Mouse (Mus musculus) urinary bladder, postnatal 10 days (tissue): ENCODE results near the gene Cbr4.

Experiments
- DNase-seq: peaks from one replicate; pipeline ENCODE4 v3.0.0; 2022; ENCODE audit warnings: low spot score

The Cbr4 gene

DNA sequence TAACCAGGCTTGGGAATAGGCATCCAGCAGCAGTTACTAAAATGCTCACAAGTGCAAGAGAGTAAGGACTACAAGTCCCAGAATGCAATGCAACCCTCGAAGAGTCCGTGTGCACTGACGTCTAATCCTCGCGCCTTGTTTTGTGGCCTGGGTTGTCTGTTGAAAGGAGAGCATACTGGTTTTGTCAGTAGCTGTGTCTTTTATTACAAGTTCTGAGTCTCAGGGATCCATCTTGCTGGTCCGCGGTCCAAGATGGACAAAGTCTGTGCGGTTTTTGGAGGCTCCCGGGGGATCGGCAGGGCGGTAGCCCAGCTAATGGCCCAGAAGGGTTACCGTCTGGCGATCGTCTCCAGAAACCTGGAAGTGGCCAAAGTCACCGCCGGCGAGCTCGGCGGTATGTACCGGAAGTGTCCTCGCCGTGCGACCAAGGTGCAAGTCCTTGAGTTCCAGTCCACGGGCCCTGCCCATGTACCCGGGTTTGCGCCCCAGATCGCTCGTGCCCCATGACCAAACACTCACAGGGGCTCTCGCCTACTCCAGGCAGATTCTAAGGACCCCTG, at the start of gene Cbr4:
Gene Cbr4, plus strand, starts transcription at position 138 of the 560 bp plus-strand sequence.
- DNase-seq = peak; percentile 42

GRCm38 (mm10) chr8:61442988-61443387, 44.5 kb upstream of the Cbr4 start:
- DNase-seq = no peak

DNA sequence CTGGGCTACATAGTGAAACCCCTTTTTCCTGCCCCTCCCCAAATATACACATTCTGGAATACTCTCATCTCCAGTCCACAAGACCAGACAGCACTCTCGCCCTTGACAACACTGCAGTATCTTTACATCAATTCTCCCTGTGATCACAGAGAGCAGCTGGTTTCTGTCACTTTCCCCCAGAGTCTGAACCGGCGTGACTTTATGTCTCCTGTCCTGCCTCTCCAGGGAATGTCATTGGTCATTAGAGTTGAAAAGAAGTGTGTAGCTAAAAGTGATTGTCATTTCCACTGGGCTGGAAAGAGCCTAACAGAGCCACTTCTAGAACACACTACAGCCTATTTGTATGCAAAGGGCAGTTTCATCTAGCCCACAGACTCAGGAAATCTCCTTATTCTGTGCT, 43.2 kb upstream of the Cbr4 start:
- no peak for DNase-seq

- no peak for DNase-seq
Measured at GRCm38 (mm10) chr8:61446329-61446728, 41.2 kb upstream of the Cbr4 start.

- no peak for DNase-seq
Measured at GRCm38 (mm10) chr8:61448100-61448499, 39.4 kb upstream of the Cbr4 start.

DNA sequence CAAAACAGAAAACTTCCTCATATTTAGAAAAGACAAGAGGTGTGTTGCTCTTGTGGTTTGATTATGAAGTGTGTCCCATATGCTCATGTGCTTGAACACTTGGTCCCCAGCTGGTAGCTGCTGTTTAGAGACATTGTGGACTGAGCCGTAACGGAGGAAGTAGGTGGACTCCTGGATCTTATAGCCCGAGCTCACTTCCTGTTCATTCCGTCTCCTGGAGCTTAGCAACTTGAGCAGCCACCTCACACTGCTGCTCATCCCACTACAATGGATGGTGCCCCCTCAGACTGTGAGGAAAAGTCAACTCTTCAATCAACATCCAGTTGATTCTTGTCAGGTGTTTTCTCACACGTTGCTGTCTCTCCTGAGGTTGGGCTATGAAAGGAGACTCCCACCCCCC, 38.7 kb upstream of the Cbr4 start:
- no peak for DNase-seq

- DNase-seq = no peak
Measured at GRCm38 (mm10) chr8:61450916-61451575, 36.5 kb upstream of the Cbr4 start.

DNA sequence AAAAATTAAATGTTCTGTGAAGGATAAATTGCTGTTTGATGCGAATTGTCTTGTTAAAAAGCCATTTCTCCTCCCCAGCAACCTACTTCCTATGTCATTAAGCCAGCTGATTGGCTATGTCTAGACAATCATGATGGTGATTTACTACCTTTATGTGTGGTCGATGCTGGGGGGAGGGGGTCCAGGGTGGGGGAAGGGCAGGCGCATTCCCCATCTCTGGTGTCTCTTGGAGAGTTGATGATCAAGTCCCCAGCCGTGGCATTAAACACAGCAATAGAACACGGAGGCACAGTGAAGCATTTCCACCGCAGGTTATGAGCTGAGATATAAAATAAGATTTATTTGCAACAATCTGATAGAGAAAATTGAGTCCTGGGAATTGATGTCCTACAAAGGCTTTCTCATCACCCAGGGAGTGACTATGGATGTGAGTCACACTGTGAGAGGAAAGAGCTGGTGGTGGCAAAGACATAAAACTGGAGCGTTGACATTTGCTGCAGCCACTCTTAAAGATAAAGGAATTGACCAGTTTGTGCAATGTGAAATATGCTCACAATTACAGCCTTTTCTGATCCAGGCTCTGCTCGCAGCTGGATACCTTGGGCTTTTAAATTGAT, 35.7 kb upstream of the Cbr4 start:
- no peak for DNase-seq

DNA sequence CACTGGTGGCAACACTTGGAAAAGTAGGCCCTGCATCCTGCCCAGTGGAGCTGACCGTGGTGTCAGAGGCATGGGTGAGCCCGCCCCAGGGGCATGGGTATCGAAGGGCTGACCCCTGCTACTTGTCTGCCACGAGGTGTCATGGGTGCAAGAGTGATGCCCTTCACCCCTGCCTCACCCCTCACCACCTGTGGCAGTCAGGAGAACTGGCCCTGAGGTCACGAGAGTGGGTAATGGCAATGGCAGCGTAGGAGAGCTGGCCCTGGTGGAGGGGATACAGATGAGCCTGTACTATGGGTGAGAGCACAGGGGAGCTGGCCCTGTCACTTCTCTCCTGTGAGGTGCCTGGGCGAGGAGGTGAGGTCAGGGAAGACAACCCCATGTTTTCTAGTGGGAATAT, 27.8 kb upstream of the Cbr4 start:
- no peak for DNase-seq

DNA sequence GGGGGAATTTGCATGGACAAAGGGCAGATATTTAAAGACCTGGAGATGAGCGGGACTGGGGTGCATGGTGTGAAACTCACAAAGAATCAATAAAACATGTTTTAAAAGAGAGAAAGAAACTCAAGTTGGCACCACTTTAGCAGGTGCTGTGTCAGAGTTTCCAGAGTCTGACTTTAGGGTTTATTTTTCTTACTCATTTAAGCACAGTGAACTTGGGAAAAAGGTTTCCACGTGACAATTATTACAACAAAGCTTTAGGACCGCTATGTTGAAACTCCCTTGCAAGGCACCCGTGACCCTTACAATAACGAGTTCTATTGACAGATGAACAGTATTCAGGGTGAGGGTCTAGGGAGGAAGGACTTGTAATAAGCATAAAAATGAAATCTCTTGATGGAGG, 25.3 kb upstream of the Cbr4 start:
- DNase-seq = no peak

DNA sequence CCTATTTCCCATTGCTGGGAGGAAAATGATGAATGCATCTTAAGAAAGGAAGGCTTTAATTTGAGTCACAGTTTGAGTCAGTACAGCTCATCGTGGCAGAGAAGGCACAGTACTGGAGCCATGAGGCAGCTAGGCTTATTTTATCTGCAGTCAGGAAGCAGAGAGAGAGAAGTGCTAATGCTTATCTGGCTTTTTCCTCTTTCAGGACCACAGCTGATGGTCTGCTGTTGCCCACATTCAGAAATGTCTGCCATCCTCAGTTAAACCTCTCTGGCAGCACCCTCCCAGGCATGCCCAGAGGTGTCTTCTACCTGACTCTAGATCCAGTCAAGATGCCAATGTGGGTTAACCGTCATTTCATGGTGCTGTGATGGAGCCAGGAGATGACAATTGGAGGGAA, 23.1 kb upstream of the Cbr4 start:
- no peak for DNase-seq

DNA sequence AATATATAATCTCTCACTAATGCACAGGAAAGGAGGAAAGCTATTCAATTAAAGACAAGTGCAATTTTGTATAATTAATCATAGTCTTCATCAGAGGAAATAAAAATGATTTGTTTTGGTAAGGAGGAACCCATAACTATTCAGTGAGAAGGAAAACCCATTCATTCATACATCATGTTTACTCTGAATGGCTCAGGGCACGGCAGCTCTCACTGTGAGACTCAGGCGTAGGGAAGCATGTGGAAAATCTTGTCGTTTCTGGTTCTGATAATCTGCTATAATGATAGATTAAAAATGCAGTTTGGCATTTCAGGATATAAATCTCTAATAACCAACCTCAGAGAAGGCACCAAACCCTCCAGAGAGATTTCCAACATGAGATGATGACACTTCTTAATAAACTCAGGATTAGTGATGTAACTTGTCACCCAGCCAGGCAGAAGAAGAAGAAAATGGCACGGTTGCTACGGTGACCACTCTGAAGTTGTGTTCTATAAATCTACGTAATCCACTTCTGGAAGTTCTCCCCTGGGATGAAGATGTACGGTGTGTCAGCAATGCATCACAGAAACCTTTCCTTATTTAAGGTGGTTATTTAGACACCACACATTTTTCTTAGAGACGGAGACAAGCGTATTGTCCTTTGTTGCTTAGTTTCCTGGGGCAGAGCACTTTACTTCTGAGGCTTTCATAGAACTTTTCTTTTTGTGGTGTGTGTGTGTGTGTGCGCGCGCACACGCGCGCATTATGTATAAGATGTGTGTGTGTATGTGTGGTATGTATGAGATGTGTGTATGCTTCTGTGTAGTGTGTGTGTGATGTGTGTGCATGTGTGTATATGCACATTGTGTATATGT, 20.6 kb upstream of the Cbr4 start:
- no peak for DNase-seq

DNA sequence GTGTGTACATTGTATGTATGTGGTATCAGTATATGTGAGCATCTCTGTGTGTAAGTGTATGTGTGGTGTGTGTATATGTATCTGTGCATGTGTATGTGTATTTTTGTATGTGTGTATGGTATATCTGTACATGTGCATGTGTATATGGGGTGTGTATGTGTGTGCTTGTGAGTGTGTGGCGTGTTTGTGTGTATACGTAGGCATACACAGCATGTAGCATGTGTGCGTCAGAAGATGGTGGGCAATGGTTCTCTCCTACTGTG, 20.1 kb upstream of the Cbr4 start:
- DNase-seq = no peak

DNA sequence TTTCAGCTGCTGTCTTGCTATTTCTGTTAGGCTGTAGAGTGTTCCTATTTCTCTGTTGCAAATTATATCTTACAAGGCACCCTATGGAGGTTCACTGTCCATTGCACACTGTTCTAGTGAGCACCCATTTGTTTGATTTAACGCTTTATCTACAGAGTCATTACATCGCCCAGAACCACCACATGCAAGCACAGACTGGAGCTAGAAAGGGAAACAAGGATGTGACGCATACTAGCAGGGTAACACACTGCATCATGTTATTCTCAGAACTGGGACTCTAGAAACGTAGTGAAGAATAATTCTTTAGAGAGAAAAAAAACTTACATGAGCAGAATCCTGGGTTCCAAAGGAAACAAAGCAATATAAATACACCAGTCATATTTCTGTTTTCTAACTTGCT, 17.3 kb upstream of the Cbr4 start:
- no peak for DNase-seq

- no peak for DNase-seq
Measured at GRCm38 (mm10) chr8:61475251-61475673, 12.3 kb upstream of the Cbr4 start.

GRCm38 (mm10) chr8:61476160-61476559, 11.4 kb upstream of the Cbr4 start:
- DNase-seq = no peak

GRCm38 (mm10) chr8:61478150-61478549, 9.4 kb upstream of the Cbr4 start:
- no peak for DNase-seq

DNA sequence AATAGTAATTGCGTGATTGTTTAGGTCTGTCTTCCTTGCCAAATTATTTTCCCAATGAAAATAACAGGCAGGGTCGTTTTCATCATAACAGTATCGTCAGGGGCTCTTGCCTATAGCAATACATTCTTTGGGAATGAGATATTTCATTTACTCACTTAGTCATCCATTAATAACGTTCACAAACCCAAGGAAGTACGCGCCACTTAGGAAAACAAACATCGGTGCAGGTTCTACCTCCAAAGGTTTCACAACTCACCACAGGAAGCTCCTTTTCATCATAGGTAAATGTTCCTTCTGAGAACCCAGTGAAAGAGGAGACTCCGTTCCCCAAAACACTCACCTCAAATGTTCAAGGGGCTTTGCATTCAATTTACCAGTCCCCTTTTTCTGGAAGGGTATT, 8.7 kb upstream of the Cbr4 start:
- no peak for DNase-seq

DNA sequence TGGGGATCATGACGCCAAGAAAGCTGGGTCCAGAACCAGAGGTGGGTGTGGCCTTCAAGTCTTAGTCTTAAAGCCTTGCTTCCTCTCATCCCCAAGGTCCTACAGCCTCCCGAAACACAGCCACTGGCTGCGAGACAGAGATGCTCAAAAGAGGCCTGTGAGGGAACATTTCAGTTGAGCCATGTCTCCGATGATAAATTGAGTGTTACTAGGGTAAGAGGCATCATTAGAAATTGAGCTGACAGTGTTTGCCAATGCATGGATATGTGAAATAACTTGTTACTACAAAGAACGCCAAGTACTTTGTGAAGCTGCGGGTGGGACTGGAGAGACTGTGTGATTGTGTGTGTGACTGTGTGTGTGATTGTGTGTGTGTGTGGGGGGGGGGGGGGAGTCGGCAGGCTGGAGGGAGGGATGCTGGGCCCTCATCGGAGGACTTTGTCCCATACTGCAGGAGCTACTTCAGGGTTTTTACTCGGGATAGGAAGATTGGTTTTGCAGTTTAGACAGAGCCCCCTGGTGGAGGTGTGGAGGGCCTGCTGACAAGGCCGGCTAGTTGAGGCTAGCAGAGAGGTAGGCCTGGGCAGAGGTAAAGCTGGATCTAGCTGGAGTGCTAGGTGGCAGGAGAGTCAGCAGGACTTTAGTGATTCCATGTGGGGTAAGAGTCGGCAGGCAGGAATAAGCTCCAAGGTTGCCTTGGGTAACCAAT, 7.9 kb upstream of the Cbr4 start:
- no peak for DNase-seq

DNA sequence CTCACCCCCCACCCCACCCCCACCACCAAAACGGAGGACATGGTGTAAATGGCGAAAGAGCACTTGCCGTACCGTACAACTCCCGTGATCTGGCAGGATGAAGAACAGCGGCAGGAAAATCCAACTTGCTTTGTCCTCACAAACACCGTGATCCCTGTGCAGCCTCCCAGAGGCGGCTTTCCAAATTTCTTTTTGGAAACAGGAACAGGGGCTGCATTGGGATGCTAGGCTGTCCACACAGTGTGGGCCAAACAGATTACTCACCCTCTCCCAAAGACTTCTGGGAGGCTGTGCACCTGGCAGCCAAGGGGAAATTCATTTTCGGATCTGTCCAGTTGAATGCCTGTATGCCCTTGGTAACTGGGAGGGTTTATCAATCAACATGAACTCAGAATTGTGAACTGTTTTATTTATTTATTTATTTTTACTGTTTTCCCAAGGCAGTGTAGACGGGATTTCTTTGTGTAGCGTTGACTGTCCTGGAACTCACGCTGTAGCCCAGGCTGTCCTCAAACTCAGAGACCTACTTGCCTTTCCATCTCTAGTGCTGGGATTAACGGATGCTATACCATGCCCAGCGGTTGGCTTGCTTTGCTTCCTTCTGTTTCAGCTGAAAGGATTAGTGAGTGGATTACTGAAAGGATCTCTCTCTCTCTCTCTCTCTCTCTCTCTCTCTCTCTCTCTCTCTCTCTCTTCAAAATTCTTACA, 7.1 kb upstream of the Cbr4 start:
- DNase-seq = no peak

DNA sequence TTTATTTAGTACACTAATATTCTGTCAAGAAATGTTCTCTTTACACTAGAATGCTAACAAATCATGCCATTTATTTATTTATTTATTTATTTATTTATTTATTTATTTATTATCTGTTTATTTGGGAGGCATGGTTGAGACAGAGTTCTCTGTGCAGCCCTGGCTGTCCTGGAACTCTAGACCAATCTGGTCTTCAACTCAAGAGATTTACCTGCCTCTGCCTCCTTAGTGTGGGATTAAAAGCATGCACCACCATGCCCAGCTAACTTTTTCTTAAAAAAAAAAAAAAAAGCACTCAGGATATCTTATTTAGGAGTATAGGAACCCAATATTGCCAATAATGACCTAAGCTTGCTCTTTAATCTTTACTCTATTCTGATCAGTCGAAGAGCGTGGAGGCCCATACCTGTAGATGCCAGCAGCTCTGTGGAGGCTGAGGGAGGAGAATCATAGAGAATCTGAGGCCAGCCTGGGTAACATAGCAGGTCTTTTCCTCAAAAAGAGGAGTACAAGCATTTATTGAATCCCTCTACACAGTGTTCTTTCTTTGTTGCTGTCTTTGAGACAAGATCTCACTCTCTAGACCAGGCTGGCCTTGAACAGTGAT, 508 bp upstream of the Cbr4 start:
- no peak for DNase-seq
